In genomic region chr1:34828528-34829294, GRCm38 (mm10) we compare ENCODE assay signal across 22 mouse cellular contexts. TPM values are rescaled to one million over a fixed set of nuclear protein-coding genes. Genes with fewer than 3 reads are reported as not detected.
DNase-seq lines count a peak whose midpoint lies in the region; ATAC-seq and TF ChIP-seq lines count a peak whose summit lies in the region.
"Had no signal": no experiment of that assay in that cellular context is flagged by ENCODE, and none has a peak within 500 bp of the region (broad histone marks: within the 10 kb centered on the region; RNA-seq: fewer than 3 reads in every experiment).

No protein-coding gene starts in this region.

- no peak for DNase-seq in limb, embryonic 10.5 days (ENCODE audit: low spot score)
- no peak for DNase-seq in kidney, adult 18-20 months
- no peak for DNase-seq in yolk sac, embryonic 10.5 days (ENCODE audit: low spot score)
- DNase-seq: adrenal gland, adult 8-10 months; adrenal gland, postnatal 36 days; cerebellum, adult 11 months; cerebellum, adult 8-10 months; cerebellum, postnatal 14 days; embryo, embryonic 11 days had no signal

- no peak for TF ChIP-seq CTCF in bone marrow macrophage, adult 2 months (IDR thresholded peaks at IDR 0.05; ENCODE audit: low read depth, low read length)
- TF ChIP-seq CTCF in small intestine, adult 2 months (IDR thresholded peaks at IDR 0.05; ENCODE audit: extremely low read depth, insufficient read length, insufficient replicate concordance, low read depth, low read length): no peak

- H3K27me3 ChIP-seq in limb, embryonic 15.5 days: no peaks in the 10 kb centered on the region
- H3K27me3 ChIP-seq in limb, embryonic 10.5 days (ENCODE audit: low read depth, poor library complexity, severe bottlenecking): no peaks in the 10 kb centered on the region
- H3K27me3 ChIP-seq in intestine, embryonic 16.5 days (replicated peaks; ENCODE audit: control insufficient read depth, insufficient read depth, low read length): no peaks in the 10 kb centered on the region
- H3K27me3 ChIP-seq in small intestine, adult 2 months (ENCODE audit: control insufficient read depth, insufficient read depth, low read length): no peaks in the 10 kb centered on the region
- H3K27me3 ChIP-seq: embryonic facial prominence, embryonic 15.5 days; heart, embryonic 12.5 days had no signal

- no peak overlapping the region for H3K4me2 ChIP-seq in limb, embryonic 15.5 days
- H3K4me2 ChIP-seq in intestine, embryonic 16.5 days (ENCODE audit: low read depth, low read length): no peak overlapping the region
- H3K4me2 ChIP-seq: embryonic facial prominence, embryonic 15.5 days; heart, embryonic 12.5 days; hindbrain, embryonic 14.5 days had no signal

- H3K9me3 ChIP-seq in limb, embryonic 15.5 days: no peaks in the 10 kb centered on the region
- no peaks in the 10 kb centered on the region for H3K9me3 ChIP-seq in limb, embryonic 10.5 days (replicated peaks)
- H3K9me3 ChIP-seq in intestine, embryonic 16.5 days (ENCODE audit: control insufficient read depth, low read length): no peaks in the 10 kb centered on the region
- H3K9me3 ChIP-seq: embryonic facial prominence, embryonic 15.5 days; forebrain, embryonic 10.5 days; G1E; heart, embryonic 12.5 days; hindbrain, embryonic 10.5 days had no signal

- no peak overlapping the region for H3K4me3 ChIP-seq in limb, embryonic 15.5 days
- H3K4me3 ChIP-seq in limb, embryonic 10.5 days: no peak overlapping the region
- no peak overlapping the region for H3K4me3 ChIP-seq in bone marrow macrophage, adult 2 months (ENCODE audit: insufficient read depth, low read length)
- no peak overlapping the region for H3K4me3 ChIP-seq in intestine, embryonic 16.5 days (ENCODE audit: low read length)
- no peak overlapping the region for H3K4me3 ChIP-seq in small intestine, adult 2 months (ENCODE audit: low read depth, low read length)
- H3K4me3 ChIP-seq: embryonic facial prominence, embryonic 15.5 days; erythroblast, embryonic 14.5 days; forebrain, embryonic 10.5 days; heart, embryonic 12.5 days; hindbrain, embryonic 10.5 days had no signal

- peak overlapping the region; percentile 57; the same call in 1 of the 2 replicates for H3K27ac ChIP-seq in limb, embryonic 15.5 days
- H3K27ac ChIP-seq in limb, embryonic 10.5 days: no peak overlapping the region
- peak overlapping the region; percentile 70 for H3K27ac ChIP-seq in bone marrow macrophage, adult 2 months (ENCODE audit: insufficient read depth, low read depth, low read length)
- 0 out of 2 replicates have a peak overlapping the region, but pooled peaks have one; percentile 9 for H3K27ac ChIP-seq in intestine, embryonic 16.5 days (ENCODE audit: low read length)
- peak overlapping the region; percentile 45 for H3K27ac ChIP-seq in small intestine, adult 2 months (ENCODE audit: insufficient read depth, low read depth, low read length)
- H3K27ac ChIP-seq: embryonic facial prominence, embryonic 15.5 days; forebrain, embryonic 10.5 days; hindbrain, embryonic 10.5 days; hindbrain, embryonic 14.5 days had no signal

- no peak for TF ChIP-seq POLR2A in bone marrow macrophage, adult 2 months (IDR thresholded peaks at IDR 0.05; ENCODE audit: borderline replicate concordance, low read depth, low read length)
- no peak for TF ChIP-seq POLR2A in small intestine, adult 2 months (IDR thresholded peaks at IDR 0.05; ENCODE audit: low read depth, low read length)

- no peak overlapping the region for H3K9ac ChIP-seq in limb, embryonic 15.5 days
- no peak overlapping the region for H3K9ac ChIP-seq in intestine, embryonic 16.5 days (ENCODE audit: low read depth, low read length)
- H3K9ac ChIP-seq: embryonic facial prominence, embryonic 15.5 days; heart, embryonic 12.5 days; hindbrain, embryonic 14.5 days had no signal

- ATAC-seq in limb, embryonic 15.5 days (ENCODE audit: insufficient number of reproducible peaks, low FRiP score, low TSS enrichment, low read depth): no peak
- peak; percentile 49; the same call in 1 of the 2 replicates for ATAC-seq in intestine, embryonic 16.5 days
- ATAC-seq: CD4-positive, CD25-positive, alpha-beta regulatory T cell, adult 4 months; forebrain, embryonic 16.5 days had no signal

- WGBS in limb, embryonic 15.5 days: 82% methylated on average over 5 of the region's 5 CpGs
- WGBS in limb, embryonic 10.5 days: 94% methylated on average over 5 of the region's 5 CpGs
- WGBS in intestine, embryonic 16.5 days: 87% methylated on average over 5 of the region's 5 CpGs
- WGBS in small intestine, adult 2 months: 46% methylated on average over 5 of the region's 5 CpGs

- H3K36me3 ChIP-seq in limb, embryonic 15.5 days: peaks cover 56% of the 10 kb centered on the region
- peaks cover 97% of the 10 kb centered on the region for H3K36me3 ChIP-seq in limb, embryonic 10.5 days
- peaks cover 11% of the 10 kb centered on the region for H3K36me3 ChIP-seq in intestine, embryonic 16.5 days (ENCODE audit: control insufficient read depth, insufficient read depth, low read length)
- peaks cover 21% of the 10 kb centered on the region for H3K36me3 ChIP-seq in small intestine, adult 2 months (ENCODE audit: control insufficient read depth, insufficient read depth, low read length)

- H3K4me1 ChIP-seq in limb, embryonic 15.5 days: peaks cover 9% of the 10 kb centered on the region
- peaks cover 3% of the 10 kb centered on the region; the same call in 1 of the 2 replicates for H3K4me1 ChIP-seq in limb, embryonic 10.5 days
- peaks cover 85% of the 10 kb centered on the region for H3K4me1 ChIP-seq in bone marrow macrophage, adult 2 months (ENCODE audit: control insufficient read depth, insufficient read depth, low read length)
- peaks cover 9% of the 10 kb centered on the region; the same call in 1 of the 2 replicates for H3K4me1 ChIP-seq in intestine, embryonic 16.5 days (ENCODE audit: control insufficient read depth, insufficient read depth, low read length)
- H3K4me1 ChIP-seq in small intestine, adult 2 months (ENCODE audit: control insufficient read depth, insufficient read depth, insufficient read length, low read length): peaks cover 21% of the 10 kb centered on the region; the same call in 1 of the 2 replicates
- H3K4me1 ChIP-seq: forebrain, embryonic 10.5 days had no signal

RNA-seq across cellular contexts. Expression of gene Fam168b, which starts 14.2 kb away (rescaled TPM):
- 64.1 and 75.6 TPM in 2 replicates for polyA plus RNA-seq in limb, embryonic 15.5 days (2015; fragmentation: Nextera tagmentation; extraction: Ambion mirVana)
- 119 and 135 TPM in 2 replicates for polyA plus RNA-seq in limb, embryonic 10.5 days (2016; fragmentation: Nextera tagmentation; extraction: Ambion mirVana)
- 100 and 135 TPM in 2 replicates for polyA plus RNA-seq in bone marrow macrophage, adult 2 months (2012; ENCODE audit: insufficient read depth, insufficient read length, missing spikeins)
- 24.9 and 45.5 TPM in 2 replicates for polyA plus RNA-seq in intestine, embryonic 16.5 days (2015; fragmentation: Nextera tagmentation; extraction: Ambion mirVana)
- polyA plus RNA-seq in small intestine, adult 2 months (2012; rRNA removed): 183 and 296 TPM in 2 replicates

RNA-seq across cellular contexts. Expression of gene Plekhb2, which starts 21.1 kb away (rescaled TPM):
- 19.8 and 20.4 TPM in 2 replicates for polyA plus RNA-seq in limb, embryonic 15.5 days (2015; fragmentation: Nextera tagmentation; extraction: Ambion mirVana)
- 19.0 and 19.2 TPM in 2 replicates for polyA plus RNA-seq in limb, embryonic 10.5 days (2016; fragmentation: Nextera tagmentation; extraction: Ambion mirVana)
- 217 and 227 TPM in 2 replicates for polyA plus RNA-seq in bone marrow macrophage, adult 2 months (2012; ENCODE audit: insufficient read depth, insufficient read length, missing spikeins)
- polyA plus RNA-seq in intestine, embryonic 16.5 days (2015; fragmentation: Nextera tagmentation; extraction: Ambion mirVana): 118 and 132 TPM in 2 replicates
- polyA plus RNA-seq in small intestine, adult 2 months (2012; rRNA removed): 120 and 196 TPM in 2 replicates
